Mouse (Mus musculus): ENCODE data around the gene Qdpr. TPM values are rescaled to one million over a fixed set of nuclear protein-coding genes. Genes with fewer than 3 reads are reported as not detected.
A peak's percentile ranks its signal among the peaks of the same experiment; 100 is the strongest.

Qdpr gene
- polyA plus RNA-seq (2012; rRNA removed), result 47.2 and 84.8 TPM in 2 replicates

DNA sequence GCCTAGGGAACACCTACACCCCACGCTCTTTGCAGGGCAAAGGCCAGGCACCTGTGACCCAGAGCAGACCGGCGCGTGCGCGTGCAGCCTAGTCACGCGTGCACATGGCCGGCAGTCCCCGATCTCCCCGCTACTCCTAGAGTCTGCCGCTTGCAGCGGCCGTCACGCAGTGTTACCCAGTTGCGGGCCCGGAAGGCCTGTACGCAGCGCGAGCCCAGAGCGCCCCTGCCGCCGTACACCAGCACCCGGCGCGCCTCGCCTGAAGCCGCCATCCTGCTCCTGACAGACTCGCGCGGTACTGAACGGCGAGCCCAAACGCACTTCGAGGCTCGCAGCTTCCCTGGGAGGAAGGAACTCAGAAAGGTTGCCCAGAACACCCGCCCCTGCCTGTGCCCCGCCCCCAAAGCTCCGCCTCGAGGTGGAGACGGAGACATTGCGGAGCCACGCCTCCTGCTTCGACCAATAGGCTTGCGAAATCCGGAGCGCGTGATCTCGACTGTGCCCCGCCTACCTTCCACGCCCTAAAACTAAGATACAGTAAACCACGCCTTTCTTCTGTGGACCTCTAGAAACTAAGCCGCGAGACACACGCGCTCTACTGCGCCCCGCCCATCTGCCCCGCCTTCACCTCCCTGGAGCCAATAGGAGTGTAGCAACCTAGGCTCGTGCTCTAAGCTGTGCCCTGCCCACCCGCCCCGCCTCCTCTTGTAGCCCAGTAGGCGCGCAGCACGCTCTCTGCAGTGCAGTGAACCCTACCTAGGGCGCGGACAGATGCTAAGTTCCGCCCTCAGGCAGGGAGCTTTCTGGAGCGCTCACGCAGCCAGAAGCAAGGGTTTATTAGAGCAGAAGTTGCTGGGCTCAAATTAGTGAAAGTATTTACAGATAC is at the start of gene Qdpr:
Gene Qdpr (minus strand): TSS at position 406 of the 886 bp plus-strand sequence.
- under 1% methylated on average over 70 of the region's 70 CpGs for WGBS
- no peak for TF ChIP-seq CTCF (IDR thresholded peaks at IDR 0.05; ENCODE audit: extremely low read depth, insufficient read length, insufficient replicate concordance, low read depth, low read length)
- TF ChIP-seq POLR2A (IDR thresholded peaks at IDR 0.05; ENCODE audit: low read depth, low read length), result peak; percentile 78
- H3K27me3 ChIP-seq (ENCODE audit: control insufficient read depth, insufficient read depth, low read length), result no peaks in the 10 kb centered on the region
- H3K27ac ChIP-seq (ENCODE audit: insufficient read depth, low read depth, low read length), result peak within 1 kb of the TSS; percentile 82
- H3K4me1 ChIP-seq (ENCODE audit: control insufficient read depth, insufficient read depth, insufficient read length, low read length), result peaks cover 11% of the 10 kb centered on the region; the same call in 1 of the 2 replicates
- H3K36me3 ChIP-seq (ENCODE audit: control insufficient read depth, insufficient read depth, low read length), result no peaks in the 10 kb centered on the region; the same call in 1 of the 2 replicates
- peak within 1 kb of the TSS; percentile 72 for H3K4me3 ChIP-seq (ENCODE audit: low read depth, low read length)

DNA sequence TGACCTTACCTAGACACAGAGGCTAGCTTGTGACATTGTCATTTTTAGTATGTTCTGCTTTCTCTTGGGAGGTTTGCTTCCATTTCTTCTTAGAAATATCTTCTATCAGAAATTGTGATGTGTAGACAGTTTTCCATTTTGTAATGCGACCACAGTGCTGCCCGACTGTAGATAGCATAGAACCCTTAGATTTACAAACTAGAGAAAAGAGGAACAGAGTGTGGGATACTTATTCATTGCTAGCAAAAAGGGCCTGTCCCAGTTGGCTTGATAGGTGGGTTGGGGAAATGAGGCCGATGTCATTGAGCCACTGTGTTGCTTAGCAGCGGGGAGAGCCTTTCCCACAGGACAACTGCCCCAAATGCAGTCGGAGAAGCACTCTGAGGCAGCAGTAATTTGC is 47.5 kb upstream of the Qdpr start:
- Histone ChIP-seq H3K4me1 (ENCODE audit: control insufficient read depth, insufficient read depth, insufficient read length, low read length) (peaks cover 9% of the 10 kb centered on the region; the same call in 1 of the 2 replicates), H3K27me3 (ENCODE audit: control insufficient read depth, insufficient read depth, low read length) (no peaks in the 10 kb centered on the region), H3K27ac (ENCODE audit: insufficient read depth, low read depth, low read length) (no peak overlapping the region), H3K36me3 (ENCODE audit: control insufficient read depth, insufficient read depth, low read length) (peaks cover 63% of the 10 kb centered on the region), H3K4me3 (ENCODE audit: low read depth, low read length) (peak overlapping the region; percentile 23; the same call in 1 of the 2 replicates)
- 85% methylated on average over 5 of the region's 5 CpGs for WGBS
- TF ChIP-seq CTCF (IDR thresholded peaks at IDR 0.05; ENCODE audit: extremely low read depth, insufficient read length, insufficient replicate concordance, low read depth, low read length) (no peak), POLR2A (IDR thresholded peaks at IDR 0.05; ENCODE audit: low read depth, low read length) (no peak)

DNA sequence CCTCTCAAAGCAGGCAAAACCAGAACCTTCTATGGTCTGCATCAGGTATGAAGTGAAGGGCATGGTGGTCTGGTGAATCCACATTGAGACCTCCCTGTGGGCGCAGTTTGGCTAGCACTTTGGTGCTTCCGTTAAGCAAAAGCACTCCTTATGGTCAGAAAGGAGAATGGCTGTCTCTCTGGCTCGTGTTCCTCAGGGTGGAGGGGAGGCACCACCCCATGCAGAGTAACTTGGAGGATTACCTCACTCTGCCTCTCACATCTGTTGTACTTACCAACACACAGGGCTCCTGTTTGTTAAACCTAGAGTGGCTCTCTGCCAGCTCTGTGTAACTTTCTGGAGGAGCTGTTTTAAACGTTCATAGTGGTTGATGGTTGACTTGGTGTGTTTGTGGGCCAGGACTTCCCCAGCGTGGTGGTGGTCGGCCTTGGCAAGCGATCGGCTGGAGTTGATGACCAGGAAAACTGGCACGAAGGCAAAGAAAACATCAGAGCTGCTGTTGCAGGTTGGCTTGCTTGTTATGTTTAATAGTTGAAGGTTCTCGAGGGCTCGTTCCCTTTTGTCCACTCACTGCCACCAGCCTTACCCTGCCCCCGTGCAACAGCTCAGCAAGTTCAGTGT is 47.0 kb upstream of the Qdpr start:
- Histone ChIP-seq H3K4me1 (ENCODE audit: control insufficient read depth, insufficient read depth, insufficient read length, low read length) (peaks cover 13% of the 10 kb centered on the region; the same call in 1 of the 2 replicates), H3K27ac (ENCODE audit: insufficient read depth, low read depth, low read length) (no peak overlapping the region), H3K27me3 (ENCODE audit: control insufficient read depth, insufficient read depth, low read length) (no peaks in the 10 kb centered on the region), H3K36me3 (ENCODE audit: control insufficient read depth, insufficient read depth, low read length) (peaks cover 60% of the 10 kb centered on the region), H3K4me3 (ENCODE audit: low read depth, low read length) (peak overlapping the region; percentile 23)
- 84% methylated on average over 12 of the region's 12 CpGs for WGBS
- TF ChIP-seq POLR2A (IDR thresholded peaks at IDR 0.05; ENCODE audit: low read depth, low read length) (no peak), CTCF (IDR thresholded peaks at IDR 0.05; ENCODE audit: extremely low read depth, insufficient read length, insufficient replicate concordance, low read depth, low read length) (no peak)

DNA sequence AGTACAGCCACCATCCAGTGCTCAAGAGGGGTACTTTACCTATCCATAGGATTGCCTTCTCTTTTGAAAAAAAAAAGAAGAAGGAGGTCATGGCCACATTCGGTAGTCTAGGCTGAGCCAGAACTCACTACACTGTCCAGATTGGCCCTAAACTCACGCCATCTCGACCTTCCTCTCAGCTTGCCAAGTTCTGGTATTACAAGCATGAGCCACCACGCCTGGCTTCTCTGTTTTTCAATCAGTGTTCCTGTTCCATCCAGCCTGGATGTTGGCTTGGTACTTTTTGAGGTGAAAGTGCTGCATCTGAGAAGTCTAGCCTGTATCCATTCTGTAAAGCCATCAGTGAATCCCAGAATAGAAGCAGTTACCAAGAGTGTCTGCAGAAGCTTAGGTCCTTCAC is 46.4 kb upstream of the Qdpr start:
- Histone ChIP-seq H3K4me1 (ENCODE audit: control insufficient read depth, insufficient read depth, insufficient read length, low read length) (peaks cover 13% of the 10 kb centered on the region), H3K36me3 (ENCODE audit: control insufficient read depth, insufficient read depth, low read length) (peaks cover 55% of the 10 kb centered on the region), H3K4me3 (ENCODE audit: low read depth, low read length) (peak overlapping the region; percentile 23; the same call in 1 of the 2 replicates), H3K27ac (ENCODE audit: insufficient read depth, low read depth, low read length) (no peak overlapping the region), H3K27me3 (ENCODE audit: control insufficient read depth, insufficient read depth, low read length) (no peaks in the 10 kb centered on the region)
- 82% methylated on average over 4 of the region's 4 CpGs for WGBS
- TF ChIP-seq CTCF (IDR thresholded peaks at IDR 0.05; ENCODE audit: extremely low read depth, insufficient read length, insufficient replicate concordance, low read depth, low read length) (no peak), POLR2A (IDR thresholded peaks at IDR 0.05; ENCODE audit: low read depth, low read length) (no peak)

DNA sequence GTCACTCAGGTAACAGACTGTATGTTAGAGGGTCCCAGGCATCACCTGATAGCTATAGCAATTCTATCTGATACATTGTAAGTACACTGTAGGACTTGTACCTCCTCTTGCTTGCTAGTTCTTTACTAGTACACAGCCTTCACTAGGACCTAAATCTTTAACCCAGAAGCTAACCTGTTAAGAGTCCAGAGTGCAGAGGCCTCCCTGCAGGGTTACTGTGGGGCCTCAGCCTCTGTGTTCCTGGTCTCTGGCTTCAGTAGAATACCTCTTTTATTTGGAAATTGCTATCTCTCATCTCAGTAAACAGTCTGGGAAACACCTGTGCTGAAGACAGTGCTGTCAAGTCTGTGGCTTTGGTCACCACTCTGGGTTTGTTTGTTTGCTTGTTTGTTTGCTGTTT is 46.0 kb upstream of the Qdpr start:
- H3K36me3 ChIP-seq (ENCODE audit: control insufficient read depth, insufficient read depth, low read length), result peaks cover 51% of the 10 kb centered on the region
- no peak overlapping the region for H3K4me3 ChIP-seq (ENCODE audit: low read depth, low read length)
- no peaks in the 10 kb centered on the region for H3K27me3 ChIP-seq (ENCODE audit: control insufficient read depth, insufficient read depth, low read length)
- no peak overlapping the region; the same call in 1 of the 2 replicates for H3K27ac ChIP-seq (ENCODE audit: insufficient read depth, low read depth, low read length)
- peaks cover 17% of the 10 kb centered on the region for H3K4me1 ChIP-seq (ENCODE audit: control insufficient read depth, insufficient read depth, insufficient read length, low read length)
- TF ChIP-seq CTCF (IDR thresholded peaks at IDR 0.05; ENCODE audit: extremely low read depth, insufficient read length, insufficient replicate concordance, low read depth, low read length) (no peak), POLR2A (IDR thresholded peaks at IDR 0.05; ENCODE audit: low read depth, low read length) (no peak)

DNA sequence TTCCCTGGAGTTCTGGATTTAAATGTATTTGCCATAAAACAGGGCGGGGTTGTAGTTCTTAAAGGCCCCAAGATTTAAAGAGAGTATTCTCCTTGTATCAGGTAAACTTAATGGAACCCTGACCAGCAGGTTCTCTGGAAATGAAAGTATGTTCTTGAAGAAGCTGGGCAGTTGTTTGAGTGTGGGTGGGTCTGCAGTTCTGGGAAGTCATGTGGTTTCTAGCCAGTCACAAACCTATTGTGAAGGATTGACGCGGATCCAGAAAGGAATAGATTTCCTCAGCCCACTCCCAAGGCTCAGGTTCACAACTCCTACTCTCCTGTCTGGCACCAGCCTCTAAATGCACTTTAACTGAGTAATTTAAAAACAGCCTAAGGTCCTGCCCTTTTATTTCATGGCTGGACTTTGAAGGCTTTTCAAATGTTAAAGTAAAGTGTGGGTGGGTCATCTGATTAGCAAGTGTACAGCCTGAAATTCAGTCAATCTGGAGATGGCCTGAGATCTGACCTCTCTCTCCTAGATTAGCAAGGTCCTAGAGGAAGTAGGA is 45.5 kb upstream of the Qdpr start:
- 60% methylated on average over 3 of the region's 3 CpGs for WGBS
- H3K27ac ChIP-seq (ENCODE audit: insufficient read depth, low read depth, low read length), result peak overlapping the region; percentile 87
- no peak for TF ChIP-seq CTCF (IDR thresholded peaks at IDR 0.05; ENCODE audit: extremely low read depth, insufficient read length, insufficient replicate concordance, low read depth, low read length)
- TF ChIP-seq POLR2A (IDR thresholded peaks at IDR 0.05; ENCODE audit: low read depth, low read length), result no peak

More for the DNA sequence above, 45.5 kb upstream of the Qdpr start:
- Histone ChIP-seq H3K27me3 (ENCODE audit: control insufficient read depth, insufficient read depth, low read length) (no peaks in the 10 kb centered on the region), H3K4me3 (ENCODE audit: low read depth, low read length) (peak overlapping the region; percentile 13; the same call in 1 of the 2 replicates), H3K4me1 (ENCODE audit: control insufficient read depth, insufficient read depth, insufficient read length, low read length) (peaks cover 17% of the 10 kb centered on the region), H3K36me3 (ENCODE audit: control insufficient read depth, insufficient read depth, low read length) (peaks cover 47% of the 10 kb centered on the region)
